Mouse (Mus musculus) hindbrain, embryonic 14.5 days (tissue): ENCODE results near the gene Rgcc. TPM values are rescaled to one million over a fixed set of nuclear protein-coding genes. Genes with fewer than 3 reads are reported as not detected.

Source experiments
- ATAC-seq: fragments of 200-750 bp; cut with Nextera tagmentation; 2 replicates; pipeline ENCODE4 v1.8.0; 2017; ENCODE audit warnings: moderate number of reproducible peaks, mild to moderate bottlenecking, moderate TSS enrichment, moderate library complexity; ENCODE audit not compliant: low FRiP score
- DNase-seq: peaks from one replicate; pipeline ENCODE4 v3.0.0-alpha.2; 2015; ENCODE audit warnings: low spot score
- H3K27ac ChIP-seq: fragments of 300-500 bp; sonication (generic); 2 replicates; pipeline ENCODE4 v1.5.1; 2014; ENCODE audit warnings: mild to moderate bottlenecking, moderate library complexity
- H3K27me3 ChIP-seq: fragments of 300-500 bp; sonication (generic); 2 replicates; pipeline ENCODE4 v1.6.1; 2014; ENCODE audit warnings: mild to moderate bottlenecking, low read length, mixed read lengths; ENCODE audit not compliant: control insufficient read depth, insufficient read depth
- H3K36me3 ChIP-seq: fragments of 300-500 bp; sonication (generic); replicated peaks from 2 replicates; pipeline ENCODE4 v1.6.1; 2014; ENCODE audit not compliant: control insufficient read depth, insufficient read depth
- H3K4me1 ChIP-seq: fragments of 300-500 bp; sonication (generic); replicated peaks from 2 replicates; pipeline ENCODE4 v1.6.1; 2014; ENCODE audit warnings: antibody characterized with exemption, low read length, mixed read lengths; ENCODE audit not compliant: control insufficient read depth, insufficient read depth
- H3K4me2 ChIP-seq: fragments of 300-500 bp; sonication (generic); replicated peaks from 2 replicates; pipeline ENCODE4 v1.6.1; 2014; ENCODE audit warnings: mild to moderate bottlenecking, moderate library complexity
- H3K4me3 ChIP-seq: fragments of 300-500 bp; sonication (generic); replicated peaks from 2 replicates; pipeline ENCODE4 v1.5.1; 2014; ENCODE audit warnings: mild to moderate bottlenecking, low read length
- H3K9ac ChIP-seq: fragments of 300-500 bp; sonication (generic); 2 replicates; pipeline ENCODE4 v1.6.1; 2014
- H3K9me3 ChIP-seq: fragments of 300-500 bp; sonication (generic); 2 replicates; pipeline ENCODE4 v1.6.1; 2016; ENCODE audit warnings: low read length; ENCODE audit not compliant: control insufficient read depth
- WGBS: fragments of 180-500 bp; shearing (Covaris S2); extraction: QIAGEN DNeasy Blood & Tissue Kit; methylation state at CpG from one replicate; pipeline ENCODE4 v1.1.7; 2014; 5-methylcytosine and 5-hydroxymethylcytosine counted together
- polyA plus RNA-seq: library from polyadenylated mRNA; unstranded; fragments of >200 nt; fragmentation: Nextera tagmentation; extraction: Ambion mirVana; gene quantifications from 2 replicates; pipeline ENCODE4 v1.2.1, GENCODE M21; 2014

The Rgcc gene
- polyA plus RNA-seq, 1 experiment from 2014 or later, result 40.4 TPM

DNA sequence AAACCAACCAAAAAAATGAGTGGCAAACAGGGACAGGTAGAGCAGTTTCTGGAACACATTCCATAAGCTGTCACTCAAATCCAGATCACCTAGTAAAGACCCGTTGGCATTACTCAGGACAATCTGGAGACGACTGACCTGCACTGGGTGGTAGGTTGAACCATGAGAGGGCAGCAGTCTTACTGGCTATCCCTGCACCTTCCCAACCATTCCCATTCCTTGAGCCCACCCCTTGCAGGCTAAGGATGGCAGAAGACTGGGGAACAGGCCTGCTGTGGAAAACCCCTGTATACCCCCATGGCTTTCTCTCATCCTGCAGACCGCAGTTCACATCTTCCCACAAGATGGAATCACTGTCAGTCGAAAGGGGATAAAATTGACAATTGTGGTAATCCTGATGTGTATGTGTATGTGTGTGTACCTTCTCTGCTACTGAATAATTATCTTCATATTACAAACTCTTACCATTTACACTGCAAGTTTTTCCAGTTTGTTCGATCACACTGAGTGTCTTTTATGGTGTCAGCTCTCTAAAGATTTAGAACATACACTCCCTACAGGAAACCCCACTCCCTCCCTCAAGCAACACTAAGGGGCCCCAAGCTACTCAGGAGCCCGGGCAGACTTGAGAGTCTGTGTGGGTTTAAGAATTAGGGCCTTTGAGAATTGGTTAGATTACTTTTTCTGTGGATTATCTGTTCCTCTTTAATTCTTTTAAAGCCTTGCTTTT, 59.6 kb downstream of the Rgcc start:
- H3K9me3 ChIP-seq, result 0 out of 2 replicates have a peak, but pooled peaks cover 4% of the 10 kb centered on the region
- no peaks in the 10 kb centered on the region for H3K36me3 ChIP-seq
- no peaks in the 10 kb centered on the region for H3K27me3 ChIP-seq
- DNase-seq (no peak), ATAC-seq (no peak)
- 86% methylated on average over 6 of the region's 6 CpGs for WGBS
- H3K9ac ChIP-seq, result no peak overlapping the region
- no peak overlapping the region for H3K4me3 ChIP-seq
- 0 out of 2 replicates have a peak, but pooled peaks cover 5% of the 10 kb centered on the region for H3K4me1 ChIP-seq
- no peak overlapping the region for H3K27ac ChIP-seq
- no peak overlapping the region for H3K4me2 ChIP-seq

DNA sequence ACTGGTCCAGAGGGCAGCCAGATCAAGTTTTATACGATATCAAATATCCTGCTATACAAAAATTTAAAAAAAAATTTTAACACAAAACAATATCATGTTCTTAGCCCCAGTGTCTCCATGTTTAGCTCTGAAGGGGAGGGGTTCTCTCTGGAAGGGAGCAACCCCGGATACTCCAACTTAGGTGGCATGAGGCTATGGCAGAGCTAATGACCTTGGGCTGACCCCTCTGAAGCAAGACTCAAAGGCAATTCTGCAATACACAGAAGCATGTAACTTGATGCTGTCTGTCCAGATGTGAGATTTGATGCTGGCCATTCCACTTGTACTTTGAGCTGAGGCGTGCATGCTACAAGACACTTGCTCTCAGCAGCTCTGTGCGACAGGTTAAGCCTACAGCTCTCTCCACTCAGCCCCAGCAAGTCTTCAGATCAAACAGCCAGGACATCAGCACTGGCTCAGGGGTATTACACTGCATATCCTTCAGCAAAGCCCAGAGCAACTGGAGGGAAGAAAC, 60.3 kb downstream of the Rgcc start:
- H3K27ac ChIP-seq, result no peak overlapping the region
- no peaks in the 10 kb centered on the region for H3K27me3 ChIP-seq
- no peak overlapping the region for H3K4me2 ChIP-seq
- 80% methylated on average over 4 of the region's 4 CpGs for WGBS
- no peak overlapping the region for H3K4me3 ChIP-seq
- no peak for DNase-seq
- H3K36me3 ChIP-seq, result no peaks in the 10 kb centered on the region
- H3K9me3 ChIP-seq, result 0 out of 2 replicates have a peak, but pooled peaks cover 4% of the 10 kb centered on the region
- ATAC-seq, result no peak
- 0 out of 2 replicates have a peak, but pooled peaks cover 5% of the 10 kb centered on the region for H3K4me1 ChIP-seq
- H3K9ac ChIP-seq, result no peak overlapping the region

DNA sequence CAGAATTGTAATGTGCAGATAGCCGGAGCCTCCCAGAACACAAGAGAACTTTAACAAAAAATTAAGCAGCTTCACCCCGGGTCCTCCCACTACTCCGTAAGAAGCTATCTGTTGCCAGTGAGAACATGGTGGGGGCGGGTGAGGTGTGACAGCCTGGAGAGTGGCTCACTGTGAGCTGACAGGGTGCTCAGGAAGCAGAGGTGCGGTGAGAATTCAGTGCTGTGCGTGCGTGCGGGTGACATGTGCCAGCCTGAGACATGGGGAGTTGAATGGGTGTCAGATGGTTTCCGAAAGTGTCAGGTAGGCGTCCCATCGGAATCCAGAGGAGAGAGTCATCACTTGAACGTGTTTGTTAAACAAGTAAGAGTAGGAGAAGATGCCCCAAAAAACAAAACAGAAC, 62.0 kb downstream of the Rgcc start:
- Histone ChIP-seq H3K9ac (no peak overlapping the region), H3K4me1 (0 out of 2 replicates have a peak, but pooled peaks cover under 1% of the 10 kb centered on the region), H3K4me3 (no peak overlapping the region), H3K27me3 (no peaks in the 10 kb centered on the region), H3K36me3 (no peaks in the 10 kb centered on the region), H3K27ac (no peak overlapping the region), H3K9me3 (0 out of 2 replicates have a peak, but pooled peaks cover 4% of the 10 kb centered on the region), H3K4me2 (no peak overlapping the region)
- 92% methylated on average over 12 of the region's 12 CpGs for WGBS
- ATAC-seq, result no peak
- no peak for DNase-seq

Other genes with a start within 250 kb of the Rgcc start
- 0.08 TPM in 1 of 2 replicates, not detected in the other for gene Zfp957, start 54.3 kb downstream of the Rgcc start, polyA plus RNA-seq
- 12.5 and 15.4 TPM in 2 replicates for gene Naa16, start 89.1 kb upstream of the Rgcc start, polyA plus RNA-seq
- gene Mtrf1, start 96.1 kb upstream of the Rgcc start, polyA plus RNA-seq, result 10.7 and 11.0 TPM in 2 replicates
- 24.5 and 30.6 TPM in 2 replicates for gene Kbtbd7, start 124.9 kb upstream of the Rgcc start, polyA plus RNA-seq
- 1.9 and 2.3 TPM in 2 replicates for gene Kbtbd6, start 150.2 kb upstream of the Rgcc start, polyA plus RNA-seq
- 3.8 and 3.9 TPM in 2 replicates for gene Elf1, start 179.5 kb upstream of the Rgcc start, polyA plus RNA-seq
- gene Wbp4, start 179.9 kb upstream of the Rgcc start, polyA plus RNA-seq, result 40.5 and 40.9 TPM in 2 replicates